Mouse (Mus musculus): ENCODE results near the gene Dnmbp.

GRCm38 (mm10) chr19:43976661-43977060 is 36.7 kb upstream of the Dnmbp start:
- TF ChIP-seq CTCF (IDR thresholded peaks at IDR 0.05; ENCODE audit: low read depth) (no peak), EP300 (optimal IDR thresholded peaks at IDR 0.05) (no peak)
